Mouse (Mus musculus) lung, embryonic 16.5 days (tissue): Measurements from ENCODE around the gene Pam. TPM values are rescaled to one million over a fixed set of nuclear protein-coding genes. Genes with fewer than 3 reads are reported as not detected.

ENCODE experiments used
- ATAC-seq: fragments of 200-750 bp; cut with Nextera tagmentation; 2 replicates; pipeline ENCODE4 v1.8.0; 2017; ENCODE audit warnings: low read depth, mild to moderate bottlenecking, moderate library complexity
- H3K27ac ChIP-seq: fragments of 300-500 bp; sonication (generic); 2 replicates; pipeline ENCODE4 v1.5.1; 2014; ENCODE audit warnings: mild to moderate bottlenecking, control low read depth, low read length
- H3K27me3 ChIP-seq: fragments of 300-500 bp; sonication (generic); 2 replicates; pipeline ENCODE4 v1.6.1; 2014; ENCODE audit warnings: low read depth, low read length, mixed read lengths; ENCODE audit not compliant: control insufficient read depth, insufficient read depth
- H3K36me3 ChIP-seq: fragments of 300-500 bp; sonication (generic); 2 replicates; pipeline ENCODE4 v1.6.1; 2014; ENCODE audit warnings: low read length; ENCODE audit not compliant: control insufficient read depth, insufficient read depth
- H3K4me1 ChIP-seq: fragments of 300-500 bp; sonication (generic); replicated peaks from 2 replicates; pipeline ENCODE4 v1.6.1; 2014; ENCODE audit warnings: low read length, mixed read lengths; ENCODE audit not compliant: control insufficient read depth, insufficient read depth
- H3K4me2 ChIP-seq: fragments of 300-500 bp; sonication (generic); 2 replicates; pipeline ENCODE4 v1.6.1; 2014; ENCODE audit warnings: low read depth, low read length, control low read depth
- H3K4me3 ChIP-seq: fragments of 300-500 bp; sonication (generic); 2 replicates; pipeline ENCODE4 v1.5.1; 2014; ENCODE audit warnings: mild to moderate bottlenecking, low read length, control low read depth
- H3K9ac ChIP-seq: fragments of 300-500 bp; sonication (generic); 2 replicates; pipeline ENCODE4 v1.6.1; 2014; ENCODE audit warnings: low read length, control low read depth
- H3K9me3 ChIP-seq: fragments of 300-500 bp; sonication (generic); 2 replicates; pipeline ENCODE4 v1.6.1; 2016; ENCODE audit warnings: low read length; ENCODE audit not compliant: control insufficient read depth
- WGBS: fragments of 180-500 bp; shearing (Covaris S2); extraction: QIAGEN DNeasy Blood & Tissue Kit; methylation state at CpG from one replicate; pipeline ENCODE4 v1.1.7; 2014; 5-methylcytosine and 5-hydroxymethylcytosine counted together
- polyA plus RNA-seq: library from polyadenylated mRNA; unstranded; fragments of >200 nt; fragmentation: Nextera tagmentation; extraction: Ambion mirVana; gene quantifications from 2 replicates; pipeline ENCODE4 v1.2.1, GENCODE M21; 2015

Gene Pam
- polyA plus RNA-seq, 1 experiment from 2014 or later, result 61.4 TPM

GRCm38 (mm10) chr1:97943402-97943801, 152.0 kb downstream of the Pam start:
- H3K9ac ChIP-seq, result no peak overlapping the region
- H3K36me3 ChIP-seq, result no peaks in the 10 kb centered on the region
- no peak overlapping the region for H3K4me2 ChIP-seq
- H3K27ac ChIP-seq, result no peak overlapping the region
- no peaks in the 10 kb centered on the region for H3K9me3 ChIP-seq
- 71% methylated on average over 4 of the region's 4 CpGs for WGBS
- no peaks in the 10 kb centered on the region for H3K4me1 ChIP-seq
- H3K27me3 ChIP-seq, result no peaks in the 10 kb centered on the region
- no peak overlapping the region for H3K4me3 ChIP-seq
- no peak for ATAC-seq

GRCm38 (mm10) chr1:97942966-97943365, 152.5 kb downstream of the Pam start:
- Histone ChIP-seq H3K4me2 (no peak overlapping the region), H3K27me3 (no peaks in the 10 kb centered on the region), H3K4me3 (no peak overlapping the region), H3K9ac (no peak overlapping the region), H3K4me1 (no peaks in the 10 kb centered on the region), H3K36me3 (no peaks in the 10 kb centered on the region), H3K9me3 (no peaks in the 10 kb centered on the region), H3K27ac (no peak overlapping the region)
- 39% methylated on average over 2 of the region's 2 CpGs for WGBS
- ATAC-seq, result no peak

GRCm38 (mm10) chr1:97938586-97938985, 156.9 kb downstream of the Pam start:
- H3K4me2 ChIP-seq, result no peak overlapping the region
- H3K9me3 ChIP-seq, result no peaks in the 10 kb centered on the region
- H3K36me3 ChIP-seq, result no peaks in the 10 kb centered on the region
- H3K27me3 ChIP-seq, result no peaks in the 10 kb centered on the region
- H3K9ac ChIP-seq, result no peak overlapping the region
- 92% methylated on average over 3 of the region's 3 CpGs for whole genome bisulfite sequencing
- H3K4me3 ChIP-seq, result no peak overlapping the region
- no peaks in the 10 kb centered on the region for H3K4me1 ChIP-seq
- no peak overlapping the region for H3K27ac ChIP-seq
- no peak for ATAC-seq

DNA sequence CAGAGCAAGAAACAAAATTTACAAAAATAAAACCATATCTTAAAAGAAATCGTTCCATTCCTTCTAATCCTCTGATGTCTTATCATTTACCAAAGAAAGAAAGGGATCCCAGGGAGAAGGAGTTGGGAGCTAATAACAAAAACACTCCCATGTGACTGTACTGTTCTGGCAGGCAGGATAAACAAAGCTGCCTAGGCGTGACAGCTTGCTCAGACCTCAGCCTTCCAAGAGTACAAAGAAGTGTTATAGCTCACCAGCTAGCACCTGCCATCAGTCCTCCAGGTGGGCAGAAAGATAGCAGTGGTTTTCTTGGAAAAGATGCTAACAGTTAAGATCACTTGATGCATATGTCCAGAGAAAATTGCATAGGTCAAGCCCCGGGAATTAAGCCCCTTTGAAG, 157.4 kb downstream of the Pam start:
- H3K9me3 ChIP-seq, result no peaks in the 10 kb centered on the region
- H3K4me3 ChIP-seq, result no peak overlapping the region
- H3K9ac ChIP-seq, result no peak overlapping the region
- no peaks in the 10 kb centered on the region for H3K36me3 ChIP-seq
- H3K4me1 ChIP-seq, result no peaks in the 10 kb centered on the region
- no peak overlapping the region for H3K27ac ChIP-seq
- H3K27me3 ChIP-seq, result no peaks in the 10 kb centered on the region
- no peak for ATAC-seq
- no peak overlapping the region for H3K4me2 ChIP-seq
- WGBS, result 30% methylated on average over 3 of the region's 3 CpGs

DNA sequence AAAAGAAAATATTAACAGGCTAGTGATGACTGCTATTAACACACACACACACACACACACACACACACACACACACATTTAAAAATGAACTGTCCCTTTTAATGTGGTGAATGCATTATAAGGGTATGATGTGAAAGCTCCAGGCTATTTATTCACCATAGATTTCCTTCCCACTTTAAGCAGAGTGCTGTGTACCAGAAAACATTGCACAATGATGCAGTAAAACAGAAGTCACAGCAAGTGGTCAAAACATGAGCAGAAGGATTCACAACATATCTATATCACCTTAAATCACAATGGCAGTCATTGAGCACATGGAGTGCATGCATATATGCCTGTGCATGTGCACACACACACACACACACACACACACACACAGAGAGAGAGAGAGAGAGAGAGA, 160.5 kb downstream of the Pam start:
- H3K27me3 ChIP-seq, result no peaks in the 10 kb centered on the region
- H3K4me2 ChIP-seq, result no peak overlapping the region
- no peaks in the 10 kb centered on the region for H3K36me3 ChIP-seq
- no peak overlapping the region for H3K4me3 ChIP-seq
- H3K27ac ChIP-seq, result no peak overlapping the region
- H3K4me1 ChIP-seq, result no peaks in the 10 kb centered on the region
- H3K9ac ChIP-seq, result no peak overlapping the region
- ATAC-seq, result no peak
- H3K9me3 ChIP-seq, result no peaks in the 10 kb centered on the region

DNA sequence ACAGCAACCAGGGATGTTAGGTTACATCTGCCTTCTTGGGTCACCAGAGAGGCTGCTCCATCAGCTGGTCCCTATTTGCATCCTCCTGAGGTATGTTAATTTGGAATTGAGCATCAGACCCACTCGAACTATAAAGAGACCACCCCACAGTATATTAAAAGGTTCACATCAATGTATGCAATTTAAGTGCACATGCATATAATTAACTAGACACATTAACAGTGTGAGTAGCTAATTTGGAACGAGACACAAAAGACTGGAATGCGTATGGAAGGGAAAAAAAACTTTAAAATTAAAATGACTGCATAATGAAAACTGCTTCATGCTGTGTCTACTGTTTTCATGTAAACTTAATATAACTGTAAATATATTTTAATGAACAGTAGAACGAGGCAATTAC, 164.2 kb downstream of the Pam start:
- no peaks in the 10 kb centered on the region for H3K27me3 ChIP-seq
- H3K9me3 ChIP-seq, result no peaks in the 10 kb centered on the region
- no peak overlapping the region for H3K9ac ChIP-seq
- H3K4me2 ChIP-seq, result no peak overlapping the region
- no peak for ATAC-seq
- no peak overlapping the region for H3K27ac ChIP-seq
- H3K4me1 ChIP-seq, result no peaks in the 10 kb centered on the region
- WGBS, result 89% methylated on average over 4 of the region's 4 CpGs
- H3K4me3 ChIP-seq, result no peak overlapping the region
- no peaks in the 10 kb centered on the region for H3K36me3 ChIP-seq

DNA sequence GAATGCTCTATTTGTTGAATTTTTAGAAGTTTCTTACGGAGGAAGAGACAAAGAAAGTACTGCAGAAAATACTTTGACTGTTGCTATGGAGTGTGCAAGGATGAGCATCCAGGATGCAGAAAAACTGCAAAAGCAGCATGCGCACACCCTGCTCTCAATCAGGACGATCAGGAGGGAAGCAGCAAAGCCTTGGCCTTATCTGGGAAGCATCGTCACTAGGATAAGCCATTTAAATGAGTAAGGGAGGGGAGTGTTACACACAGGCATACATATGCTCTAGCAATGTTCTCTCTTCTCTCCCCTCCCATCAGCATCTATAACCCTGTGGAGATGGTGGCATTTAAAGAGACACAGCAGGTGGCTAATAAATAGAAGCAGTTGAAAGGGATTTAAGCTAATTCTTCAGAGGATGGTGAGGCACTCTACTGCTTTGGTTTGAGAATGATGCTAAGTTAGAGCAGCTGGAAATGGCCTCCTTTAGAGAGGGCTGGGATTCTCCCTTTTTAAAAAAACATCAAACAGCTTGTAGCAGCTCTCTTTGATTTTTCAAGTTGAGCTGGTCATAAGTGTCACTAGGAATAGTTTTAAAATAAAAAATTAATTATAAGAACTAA, 165.9 kb downstream of the Pam start:
- Histone ChIP-seq H3K27ac (no peak overlapping the region), H3K9me3 (no peaks in the 10 kb centered on the region), H3K4me2 (no peak overlapping the region), H3K4me1 (no peaks in the 10 kb centered on the region), H3K27me3 (no peaks in the 10 kb centered on the region), H3K36me3 (no peaks in the 10 kb centered on the region), H3K9ac (no peak overlapping the region), H3K4me3 (no peak overlapping the region)
- ATAC-seq, result no peak
- WGBS, result 60% methylated on average over 4 of the region's 4 CpGs

DNA sequence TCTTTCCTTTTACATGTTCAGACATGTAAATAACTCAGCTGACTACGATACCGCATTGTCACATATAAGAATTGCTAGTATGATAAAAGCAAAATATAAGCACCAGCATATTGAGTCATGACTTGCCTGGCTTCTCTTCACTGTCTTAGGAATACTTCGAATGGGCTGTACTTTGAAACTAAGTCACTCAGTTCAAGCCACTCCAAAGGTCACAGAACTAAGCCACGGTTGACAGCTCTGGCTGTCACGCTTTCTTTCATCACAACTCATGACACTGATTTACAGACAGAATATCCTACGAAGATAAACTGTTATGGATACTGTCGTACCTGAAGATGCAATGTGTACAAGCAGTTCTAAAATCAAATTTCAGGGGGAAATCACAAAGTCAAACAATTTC, 168.7 kb downstream of the Pam start:
- Histone ChIP-seq H3K4me1 (peaks cover 6% of the 10 kb centered on the region; the same call in 1 of the 2 replicates), H3K4me2 (no peak overlapping the region), H3K9me3 (no peaks in the 10 kb centered on the region), H3K27ac (no peak overlapping the region), H3K27me3 (no peaks in the 10 kb centered on the region), H3K36me3 (no peaks in the 10 kb centered on the region), H3K9ac (no peak overlapping the region), H3K4me3 (no peak overlapping the region)
- 65% methylated on average over 7 of the region's 7 CpGs for WGBS
- no peak for ATAC-seq

DNA sequence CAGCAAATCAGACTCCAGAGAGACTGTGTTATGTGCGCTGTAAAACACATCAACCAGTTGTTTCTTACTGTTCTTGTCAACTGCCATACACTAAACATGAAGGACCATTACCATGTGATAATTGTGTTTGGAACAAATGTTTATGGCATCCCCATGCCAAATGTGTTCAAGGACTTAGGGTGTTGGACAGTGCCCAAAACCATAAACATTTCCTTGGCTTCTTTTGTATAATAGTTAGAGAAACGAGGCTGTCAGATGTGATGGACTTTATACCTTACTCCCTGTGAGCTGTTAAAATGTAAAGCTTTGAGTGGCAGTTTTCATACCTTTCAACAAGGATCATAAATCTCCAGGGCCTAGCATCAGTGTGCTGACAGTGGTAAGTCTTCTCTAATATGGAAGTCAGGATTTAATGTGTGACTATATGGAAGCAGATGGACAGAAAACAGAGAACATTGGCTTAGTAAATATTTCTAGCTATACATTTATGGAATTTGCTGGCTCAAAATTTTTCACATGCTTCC, 169.4 kb downstream of the Pam start:
- H3K36me3 ChIP-seq, result no peaks in the 10 kb centered on the region
- H3K27me3 ChIP-seq, result no peaks in the 10 kb centered on the region
- no peak overlapping the region for H3K27ac ChIP-seq
- H3K9me3 ChIP-seq, result no peaks in the 10 kb centered on the region
- H3K9ac ChIP-seq, result no peak overlapping the region
- no peak overlapping the region for H3K4me3 ChIP-seq
- no peak overlapping the region for H3K4me2 ChIP-seq
- ATAC-seq, result no peak
- 61% methylated on average over 2 of the region's 2 CpGs for WGBS
- peaks cover 8% of the 10 kb centered on the region; the same call in 1 of the 2 replicates for H3K4me1 ChIP-seq

GRCm38 (mm10) chr1:97922395-97922794, 173.1 kb downstream of the Pam start:
- ATAC-seq, result no peak
- Histone ChIP-seq H3K4me1 (peaks cover 16% of the 10 kb centered on the region), H3K27me3 (no peaks in the 10 kb centered on the region), H3K4me2 (no peak overlapping the region), H3K36me3 (no peaks in the 10 kb centered on the region), H3K4me3 (no peak overlapping the region), H3K27ac (no peak overlapping the region), H3K9me3 (no peaks in the 10 kb centered on the region), H3K9ac (no peak overlapping the region)
- 60% methylated on average over 6 of the region's 6 CpGs for WGBS
